Mouse (Mus musculus) thymus, adult 2 months (tissue): Measurements from ENCODE around the gene Lsmem1.

ENCODE experiments used
- CTCF ChIP-seq: fragments of 200-500 bp; IDR thresholded peaks from 2 replicates; pipeline ENCODE4 v1.5.1; 2012; ENCODE audit warnings: mild to moderate bottlenecking, control low read depth, low read length, moderate library complexity, borderline replicate concordance; ENCODE audit not compliant: control insufficient read depth, poor library complexity, insufficient read depth; ENCODE audit errors: extremely low read depth
- POLR2A ChIP-seq: fragments of 200-500 bp; IDR thresholded peaks from 2 replicates; pipeline ENCODE4 v1.6.1; 2012; ENCODE audit warnings: mild to moderate bottlenecking, low read length, control low read depth, moderate library complexity; ENCODE audit not compliant: control insufficient read depth, poor library complexity, insufficient read depth; ENCODE audit errors: extremely low read depth

- TF ChIP-seq POLR2A (no peak), CTCF (no peak)
Measured at GRCm38 (mm10) chr12:40223676-40224075, 24.4 kb upstream of the Lsmem1 start.
